Mouse (Mus musculus): Measurements from ENCODE around the gene Mybpc1. TPM values are rescaled to one million over a fixed set of nuclear protein-coding genes. Genes with fewer than 3 reads are reported as not detected.
"Not testable (repeated sequence)": the region's sequence is repeated elsewhere in the genome, so short reads cannot be mapped to it uniquely, and the experiment has no call there.

Mybpc1 gene
- polyA plus RNA-seq, 1 experiment from 2014 or later = 69.8 TPM

DNA sequence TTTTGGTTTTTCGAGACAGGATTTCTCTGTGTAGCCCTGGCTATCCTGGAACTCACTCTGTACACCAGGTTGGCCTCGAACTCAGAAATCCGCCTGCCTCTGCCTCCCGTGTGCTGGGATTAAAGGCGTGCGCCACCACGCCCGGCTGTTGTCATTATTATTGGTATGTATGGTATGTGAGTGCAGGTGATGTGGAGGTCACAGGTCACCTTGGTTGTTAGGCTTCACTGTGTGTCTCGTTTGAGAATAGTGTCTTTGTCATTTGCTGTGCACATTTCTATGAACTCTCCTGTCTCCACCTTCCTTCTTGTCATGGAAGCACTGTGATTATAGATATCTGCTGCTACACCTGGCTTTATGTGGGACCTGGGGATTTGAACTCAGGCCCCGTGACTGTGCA is 122.1 kb downstream of the Mybpc1 start:
- H3K4me2 ChIP-seq; H3K4me3 ChIP-seq; ATAC-seq (ENCODE audit: insufficient number of reproducible peaks, low FRiP score, low TSS enrichment, low read depth); H3K9me3 ChIP-seq; H3K27me3 ChIP-seq; H3K36me3 ChIP-seq; H3K27ac ChIP-seq; H3K9ac ChIP-seq; H3K4me1 ChIP-seq: not testable (repeated sequence)
- WGBS = 85% methylated on average over 10 of the region's 10 CpGs

Other genes starting within 250 kb of the Mybpc1 start
- gene Dram1, start 226.1 kb downstream of the Mybpc1 start, polyA plus RNA-seq (2015; fragmentation: Nextera tagmentation; extraction: Ambion mirVana) = 1.5 and 2.5 TPM in 2 replicates
- 8.6 and 9.1 TPM in 2 replicates for gene Gnptab, start 226.0 kb downstream of the Mybpc1 start, polyA plus RNA-seq (2015; fragmentation: Nextera tagmentation; extraction: Ambion mirVana)
- 0.17 TPM in 1 of 2 replicates, not detected in the other for gene Sycp3, start 145.6 kb downstream of the Mybpc1 start, polyA plus RNA-seq (2015; fragmentation: Nextera tagmentation; extraction: Ambion mirVana)
- gene Chpt1, start 101.1 kb downstream of the Mybpc1 start, polyA plus RNA-seq (2015; fragmentation: Nextera tagmentation; extraction: Ambion mirVana) = 27.1 and 27.9 TPM in 2 replicates
- 0.27 and 0.38 TPM in 2 replicates for gene Spic, start 79.9 kb upstream of the Mybpc1 start, polyA plus RNA-seq (2015; fragmentation: Nextera tagmentation; extraction: Ambion mirVana)
- gene Arl1, start 125.7 kb upstream of the Mybpc1 start, polyA plus RNA-seq (2015; fragmentation: Nextera tagmentation; extraction: Ambion mirVana) = 247 and 258 TPM in 2 replicates
- 13.0 TPM in 2 replicates for gene Utp20, start 221.7 kb upstream of the Mybpc1 start, polyA plus RNA-seq (2015; fragmentation: Nextera tagmentation; extraction: Ambion mirVana)